Mouse (Mus musculus) CH12.LX (cell line): ENCODE data around the gene Ablim1. TPM values are rescaled to one million over a fixed set of nuclear protein-coding genes. Genes with fewer than 3 reads are reported as not detected.

Source experiments
- DNase-seq: peaks from one replicate; pipeline ENCODE4 v3.0.0-alpha.2; 2013; ENCODE audit errors: extremely low read depth
- H3K27ac ChIP-seq: 2 replicates; pipeline ENCODE4 v1.5.1; 2012; ENCODE audit warnings: low read depth, mild to moderate bottlenecking, control low read depth, moderate library complexity; ENCODE audit not compliant: insufficient read depth
- H3K27me3 ChIP-seq: replicated peaks from 2 replicates; pipeline ENCODE3; 2012; ENCODE audit warnings: inconsistent platforms
- H3K36me3 ChIP-seq, 2 experiments: replicated peaks in 1 of 2; 2 replicates each; pipeline versions ENCODE3 to v1.6.1; 2012; ENCODE audit warnings: inconsistent platforms in 1 of 2, low read length in 1 of 2, mild to moderate bottlenecking in 1 of 2, mixed read lengths in 1 of 2, moderate library complexity in 1 of 2; ENCODE audit not compliant: control insufficient read depth in 1 of 2, insufficient read depth in 1 of 2
- H3K4me1 ChIP-seq, 2 experiments: 2 replicates each; pipeline ENCODE4 v1.6.1; 2012; ENCODE audit warnings: inconsistent platforms in 1 of 2, moderate library complexity in 1 of 2; ENCODE audit not compliant: insufficient read depth in 2 of 2, control insufficient read depth in 1 of 2
- H3K4me2 ChIP-seq: 2 replicates; pipeline ENCODE4 v1.6.1; 2012; ENCODE audit warnings: low read depth, mild to moderate bottlenecking, control low read depth; ENCODE audit not compliant: poor library complexity, insufficient read depth, severe bottlenecking
- H3K4me3 ChIP-seq, 3 experiments: fragments of 150-350 bp in 1 of 3; sonication (generic) in 1 of 3; replicated peaks in 1 of 3; 2 replicates each; pipeline versions ENCODE3 to v1.5.1; 2011 to 2012; ENCODE audit warnings: low read depth in 2 of 3, low read length in 2 of 3, mild to moderate bottlenecking in 2 of 3, moderate library complexity in 2 of 3, control low read depth in 1 of 3, improper control_type of control experiment in 1 of 3, inconsistent platforms in 1 of 3, mixed read lengths in 1 of 3; ENCODE audit not compliant: poor library complexity in 1 of 3
- H3K79me2 ChIP-seq: replicated peaks from 2 replicates; pipeline ENCODE4 v1.6.1; 2012; ENCODE audit warnings: mild to moderate bottlenecking, moderate library complexity; ENCODE audit not compliant: control insufficient read depth, poor library complexity, insufficient read depth, severe bottlenecking; ENCODE audit errors: extremely low read depth
- H3K9ac ChIP-seq: 2 replicates; pipeline ENCODE4 v1.6.1; 2012; ENCODE audit warnings: low read depth, mild to moderate bottlenecking, control low read depth, moderate library complexity; ENCODE audit not compliant: insufficient read depth
- H3K9me3 ChIP-seq: replicated peaks from 2 replicates; pipeline ENCODE3; 2012; ENCODE audit warnings: low read length, inconsistent platforms, mixed read lengths
- BHLHE40 ChIP-seq: IDR thresholded peaks from 2 replicates; pipeline ENCODE4 v1.6.1; 2011; ENCODE audit warnings: mild to moderate bottlenecking, low read depth, low read length, improper control_type of control experiment
- CHD1 ChIP-seq: IDR thresholded peaks from 2 replicates; pipeline ENCODE4 v1.6.1; 2012; ENCODE audit warnings: low read depth, low read length, improper control_type of control experiment, inconsistent platforms
- CTCF ChIP-seq, 2 experiments: IDR thresholded peaks in 1 of 2; conservative IDR thresholded peaks in 1 of 2; 2 replicates each; pipeline ENCODE4 v1.5.1; 2011 to 2012; ENCODE audit warnings: low read depth in 2 of 2, low read length in 2 of 2, improper control_type of control experiment in 1 of 2, inconsistent platforms in 1 of 2, mild to moderate bottlenecking in 1 of 2, moderate library complexity in 1 of 2
- E2F4 ChIP-seq: IDR thresholded peaks from 2 replicates; pipeline ENCODE4 v1.6.1; 2011; ENCODE audit warnings: low read depth, low read length, improper control_type of control experiment; ENCODE audit not compliant: insufficient replicate concordance
- ETS1 ChIP-seq: conservative IDR thresholded peaks from 2 replicates; pipeline ENCODE4 v1.6.1; 2012; ENCODE audit warnings: low read depth, mild to moderate bottlenecking, inconsistent platforms, low read length, improper control_type of control experiment, moderate library complexity
- GABPA ChIP-seq: IDR thresholded peaks from 2 replicates; pipeline ENCODE4 v1.6.1; 2012; ENCODE audit warnings: low read depth, low read length, improper control_type of control experiment, inconsistent platforms; ENCODE audit not compliant: insufficient replicate concordance
- HCFC1 ChIP-seq: IDR thresholded peaks from 2 replicates; pipeline ENCODE4 v1.6.1; 2012; ENCODE audit warnings: low read depth, mild to moderate bottlenecking, inconsistent platforms, low read length, improper control_type of control experiment
- IRF4 ChIP-seq: IDR thresholded peaks from 2 replicates; pipeline ENCODE4 v1.6.1; 2014; ENCODE audit warnings: low read depth, mild to moderate bottlenecking, inconsistent platforms, low read length, improper control_type of control experiment
- JUN ChIP-seq: IDR thresholded peaks from 2 replicates; pipeline ENCODE4 v1.6.1; 2011; ENCODE audit warnings: low read depth, mild to moderate bottlenecking, low read length, improper control_type of control experiment, moderate library complexity; ENCODE audit not compliant: insufficient read depth
- JUND ChIP-seq: conservative IDR thresholded peaks from 2 replicates; pipeline ENCODE4 v1.6.1; 2011; ENCODE audit warnings: low read depth, low read length, improper control_type of control experiment
- KAT2A ChIP-seq: IDR thresholded peaks from 2 replicates; pipeline ENCODE4 v1.6.1; 2012; ENCODE audit warnings: low read length, improper control_type of control experiment, inconsistent platforms; ENCODE audit not compliant: insufficient replicate concordance
- MAX ChIP-seq: IDR thresholded peaks from 2 replicates; pipeline ENCODE4 v1.6.1; 2011; ENCODE audit warnings: low read length, improper control_type of control experiment
- MAZ ChIP-seq: IDR thresholded peaks from 2 replicates; pipeline ENCODE4 v1.6.1; 2012; ENCODE audit warnings: low read depth, mild to moderate bottlenecking, inconsistent platforms, low read length, improper control_type of control experiment, moderate library complexity
- MEF2A ChIP-seq: IDR thresholded peaks from 2 replicates; pipeline ENCODE4 v1.6.1; 2014; ENCODE audit warnings: low read depth, mild to moderate bottlenecking, inconsistent platforms, low read length, improper control_type of control experiment, borderline replicate concordance
- MXI1 ChIP-seq: IDR thresholded peaks from 2 replicates; pipeline ENCODE4 v1.6.1; 2011; ENCODE audit warnings: mild to moderate bottlenecking, low read depth, low read length, improper control_type of control experiment
- MYC ChIP-seq: IDR thresholded peaks from 2 replicates; pipeline ENCODE4 v1.6.1; 2011; ENCODE audit warnings: low read depth, mild to moderate bottlenecking, improper control_type of control experiment, low read length
- NELFE ChIP-seq: IDR thresholded peaks from 2 replicates; pipeline ENCODE4 v1.6.1; 2011; ENCODE audit warnings: low read depth, low read length, improper control_type of control experiment
- NRF1 ChIP-seq: IDR thresholded peaks from 2 replicates; pipeline ENCODE4 v1.6.1; 2014; ENCODE audit warnings: low read depth, mild to moderate bottlenecking, inconsistent platforms, low read length, improper control_type of control experiment, moderate library complexity
- POLR2A ChIP-seq: IDR thresholded peaks from 2 replicates; pipeline ENCODE4 v1.6.1; 2011; ENCODE audit warnings: low read depth, mild to moderate bottlenecking, improper control_type of control experiment, low read length
- POLR2AphosphoS2 ChIP-seq: IDR thresholded peaks from 2 replicates; pipeline ENCODE4 v1.6.1; 2011; ENCODE audit warnings: low read depth, low read length, improper control_type of control experiment
- RAD21 ChIP-seq: IDR thresholded peaks from 2 replicates; pipeline ENCODE4 v1.6.1; 2011; ENCODE audit warnings: low read depth, mild to moderate bottlenecking, low read length, improper control_type of control experiment, moderate library complexity
- RCOR1 ChIP-seq: conservative IDR thresholded peaks from 2 replicates; pipeline ENCODE4 v1.6.1; 2012; ENCODE audit warnings: low read depth, mild to moderate bottlenecking, inconsistent platforms, low read length, improper control_type of control experiment
- SIN3A ChIP-seq: IDR thresholded peaks from 2 replicates; pipeline ENCODE4 v1.6.1; 2012; ENCODE audit warnings: low read length, improper control_type of control experiment, inconsistent platforms
- SMC3 ChIP-seq: IDR thresholded peaks from 2 replicates; pipeline ENCODE4 v1.6.1; 2011; ENCODE audit warnings: low read depth, low read length, improper control_type of control experiment
- TBP ChIP-seq: conservative IDR thresholded peaks from 2 replicates; pipeline ENCODE4 v1.6.1; 2011; ENCODE audit warnings: low read depth, low read length, improper control_type of control experiment
- TCF12 ChIP-seq: IDR thresholded peaks from 2 replicates; pipeline ENCODE4 v1.6.1; 2014; ENCODE audit warnings: low read depth, mild to moderate bottlenecking, inconsistent platforms, low read length, improper control_type of control experiment
- USF2 ChIP-seq: conservative IDR thresholded peaks from 2 replicates; pipeline ENCODE4 v1.6.1; 2011; ENCODE audit warnings: low read depth, low read length, improper control_type of control experiment
- ZC3H11A ChIP-seq: IDR thresholded peaks from 2 replicates; pipeline ENCODE4 v1.6.1; 2012; ENCODE audit warnings: low read depth, mild to moderate bottlenecking, inconsistent platforms, low read length, improper control_type of control experiment
- ZKSCAN1 ChIP-seq: IDR thresholded peaks from 2 replicates; pipeline ENCODE4 v1.6.1; 2012; ENCODE audit warnings: low read depth, inconsistent platforms, low read length, improper control_type of control experiment, borderline replicate concordance
- ZMIZ1 ChIP-seq: IDR thresholded peaks from 2 replicates; pipeline ENCODE4 v1.6.1; 2012; ENCODE audit warnings: low read depth, mild to moderate bottlenecking, inconsistent platforms, low read length, improper control_type of control experiment
- ZNF384 ChIP-seq: IDR thresholded peaks from 2 replicates; pipeline ENCODE4 v1.6.1; 2012; ENCODE audit warnings: low read depth, low read length, improper control_type of control experiment, inconsistent platforms
- dilution Hi-C: fragments of 300-500 bp; cut with MboI; formaldehyde crosslinking; loops from 2 replicates; pipeline ENCODE4 v1.14.3; 2020; ENCODE audit warnings: low sequenced_read_pairs; ENCODE audit not compliant: extremely low pct_unique_long_range_greater_than_20kb, extremely low pct_ligation_motif_present
- in situ Hi-C: fragments of 300-500 bp; cut with MboI; formaldehyde crosslinking; loops from 3 replicates; pipeline ENCODE4 v1.14.3; 2019; ENCODE audit warnings: low sequenced_read_pairs, low pct_ligation_motif_present, low pct_unique_long_range_greater_than_20kb, mixed read lengths
- polyA plus RNA-seq: library from polyadenylated mRNA; unstranded; fragments of >175 nt; gene quantifications from 2 replicates; pipeline ENCODE4 v1.2.1, GENCODE M21; 2012; ENCODE audit warnings: low read depth; ENCODE audit not compliant: insufficient read length
- total RNA-seq, 2 experiments: library from RNA; depleted of rRNA; stranded (reverse); fragments of 300-350 nt in 1 of 2; fragments of >200 nt in 1 of 2; gene quantifications; 2 replicates each; pipeline ENCODE4 v1.2.3; 2012 to 2014

Ablim1 gene
- total and polyA plus RNA-seq, 3 experiments = 0.85 to 2.4 (median 2.0) TPM

GRCm38 (mm10) chr19:57119661-57120060 is 195.1 kb downstream of the Ablim1 start:
- H3K27ac ChIP-seq = no peak overlapping the region
- in situ Hi-C loops (no loop called here), dilution Hi-C loops (no loop called here)
- H3K9ac ChIP-seq = no peak overlapping the region
- no peaks in the 10 kb centered on the region for H3K27me3 ChIP-seq
- no peaks in the 10 kb centered on the region for H3K9me3 ChIP-seq
- DNase-seq = no peak
- H3K4me3 ChIP-seq = peak overlapping the region in 1 of 3 experiments; percentile 34
- H3K79me2 ChIP-seq = no peaks in the 10 kb centered on the region
- peak overlapping the region; percentile 55 for H3K4me2 ChIP-seq
- H3K36me3 ChIP-seq = no peaks in the 10 kb centered on the region
- peaks cover 19 to 70% of the 10 kb centered on the region in 2 experiments for H3K4me1 ChIP-seq
- no peak for TF ChIP-seq IRF4
- TF ChIP-seq MAX = no peak

GRCm38 (mm10) chr19:57118785-57119565 is 195.7 kb downstream of the Ablim1 start:
- peaks cover under 1% of the 10 kb centered on the region for H3K9me3 ChIP-seq
- peak overlapping the region; percentile 55 for H3K4me2 ChIP-seq
- no peaks in the 10 kb centered on the region for H3K36me3 ChIP-seq
- no peaks in the 10 kb centered on the region for H3K79me2 ChIP-seq
- peaks cover 17 to 64% of the 10 kb centered on the region in 2 experiments for H3K4me1 ChIP-seq
- no peak overlapping the region for H3K9ac ChIP-seq
- dilution Hi-C loops (no loop called here), in situ Hi-C loops (no loop called here)
- H3K27me3 ChIP-seq = no peaks in the 10 kb centered on the region
- H3K27ac ChIP-seq = no peak overlapping the region
- DNase-seq = peak; percentile 93
- peak overlapping the region; percentile 34 to 38 (median 37) for H3K4me3 ChIP-seq
- TF ChIP-seq POLR2AphosphoS2 (no peak), USF2 (no peak), MXI1 (peak; percentile 37; the same call in 1 of the 2 replicates), CHD1 (peak; percentile 97), E2F4 (no peak), MAX (0 out of 2 replicates have a peak, but pooled peaks have one; percentile 42), BHLHE40 (peak; percentile 85), SIN3A (peak; percentile 52; the same call in 1 of the 2 replicates), POLR2A (no peak), RCOR1 (no peak), TBP (no peak), NRF1 (peak; percentile 48), KAT2A (0 out of 2 replicates have a peak, but pooled peaks have one; percentile 64), ZC3H11A (no peak), ETS1 (peak; percentile 71), ZMIZ1 (no peak), GABPA (no peak), SMC3 (no peak), CTCF (conservative IDR thresholded peaks at IDR 0.05 in 1 of 2, IDR thresholded peaks at IDR 0.05 in 1 of 2; ENCODE audit: low read depth in 2 of 2, low read length in 2 of 2) (no peak), NELFE (no peak), JUND (no peak), TCF12 (peak; percentile 72), IRF4 (peak; percentile 62; the same call in 1 of the 2 replicates), ZNF384 (no peak), ZKSCAN1 (no peak), MEF2A (peak; percentile 60; the same call in 1 of the 2 replicates), MAZ (no peak), MYC (peak; percentile 27), JUN (no peak), HCFC1 (peak; percentile 14; the same call in 1 of the 2 replicates), RAD21 (no peak; the same call in 1 of the 2 replicates)
